Mouse (Mus musculus) cerebellum, adult 2 months (tissue): ENCODE data around the gene Gm10447. TPM values are rescaled to one million over a fixed set of nuclear protein-coding genes. Genes with fewer than 3 reads are reported as not detected.

ENCODE experiments used
- DNase-seq, 2 experiments: peaks; one replicate each; pipeline ENCODE4 v3.0.0; 2021
- H3K27ac ChIP-seq: fragments of 200-500 bp; 2 replicates; pipeline ENCODE4 v1.5.1; 2012; ENCODE audit warnings: low read length, control low read depth, inconsistent platforms; ENCODE audit not compliant: insufficient read depth
- H3K27me3 ChIP-seq: fragments of 200-500 bp; 2 replicates; pipeline ENCODE4 v1.6.1; 2012; ENCODE audit warnings: inconsistent platforms, mild to moderate bottlenecking, low read length, moderate library complexity; ENCODE audit not compliant: control insufficient read depth, insufficient read depth
- H3K4me1 ChIP-seq: fragments of 200-500 bp; 2 replicates; pipeline ENCODE4 v1.6.1; 2011; ENCODE audit warnings: low read length; ENCODE audit not compliant: control insufficient read depth, insufficient read depth
- H3K4me3 ChIP-seq: fragments of 200-500 bp; replicated peaks from 2 replicates; pipeline ENCODE3; 2011; ENCODE audit warnings: mild to moderate bottlenecking, low read depth, low read length, control low read depth; ENCODE audit not compliant: insufficient read depth
- CTCF ChIP-seq: fragments of 200-500 bp; IDR thresholded peaks from 2 replicates; pipeline ENCODE4 v1.5.1; 2011; ENCODE audit warnings: low read depth, mild to moderate bottlenecking, control low read depth, low read length, moderate library complexity, borderline replicate concordance; ENCODE audit not compliant: insufficient read depth
- POLR2A ChIP-seq: fragments of 200-500 bp; IDR thresholded peaks from 2 replicates; pipeline ENCODE4 v1.6.1; 2011; ENCODE audit warnings: low read length, control low read depth, borderline replicate concordance; ENCODE audit not compliant: insufficient read depth
- WGBS: fragments of 180-500 bp; shearing (Covaris S2); methylation state at CpG from one replicate; pipeline ENCODE4 v1.1.7; 2018; 5-methylcytosine and 5-hydroxymethylcytosine counted together
- polyA plus RNA-seq: library from polyadenylated mRNA; depleted of rRNA; stranded (reverse); fragments of >200 nt; gene quantifications from 2 replicates; pipeline ENCODE4 v1.2.3, GENCODE M21; 2012

The Gm10447 gene
- polyA plus RNA-seq, 1 experiment = not detected

DNA sequence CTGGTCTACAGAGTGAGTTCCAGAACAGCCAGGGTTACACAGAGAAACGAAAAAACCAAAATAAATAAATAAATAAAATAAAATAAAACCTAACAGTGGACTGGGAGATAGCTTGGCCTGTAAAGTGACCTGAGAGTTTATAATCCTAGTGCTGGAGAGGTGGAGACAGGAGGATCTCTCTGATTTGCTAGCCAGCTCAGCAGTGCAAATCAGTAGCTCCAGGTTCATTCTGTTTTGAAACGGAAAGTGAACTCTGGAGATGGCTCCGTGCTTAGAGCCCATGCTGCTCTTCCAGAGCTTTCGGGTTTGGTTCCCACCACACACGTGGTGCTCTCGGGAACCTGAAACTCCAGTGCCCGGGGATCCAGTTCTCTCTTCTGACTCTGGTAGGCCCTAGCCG lies 8.9 kb downstream of the Gm10447 start:
- DNase-seq = no peak
- H3K4me1 ChIP-seq = peaks cover 20% of the 10 kb centered on the region
- H3K27ac ChIP-seq = no peak overlapping the region
- 80% methylated on average over 8 of the region's 8 CpGs for WGBS
- H3K4me3 ChIP-seq = no peak overlapping the region
- TF ChIP-seq POLR2A = no peak
- no peak for TF ChIP-seq CTCF
- H3K27me3 ChIP-seq = no peaks in the 10 kb centered on the region

DNA sequence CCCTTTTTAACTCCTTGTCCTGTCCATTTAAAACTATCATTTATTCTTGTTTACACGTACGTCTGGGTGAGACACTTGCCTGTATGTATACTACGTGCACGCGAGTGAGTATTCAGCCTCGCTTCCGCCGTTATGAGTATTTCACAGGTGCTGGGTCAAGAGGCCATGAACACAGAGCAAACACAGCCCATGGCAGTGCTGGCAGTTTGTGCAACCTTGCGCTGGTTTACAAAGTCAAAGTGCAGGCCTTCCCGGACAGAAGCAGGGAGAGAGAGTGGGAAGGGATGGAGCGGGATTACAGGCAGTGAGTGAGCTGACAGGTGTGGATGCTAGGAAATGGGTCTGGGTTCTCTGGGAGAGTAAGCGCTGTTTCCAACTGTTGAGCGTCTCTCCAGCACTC lies 10.7 kb downstream of the Gm10447 start:
- no peak for TF ChIP-seq CTCF
- no peak for TF ChIP-seq POLR2A
- Histone ChIP-seq H3K27ac (no peak overlapping the region), H3K4me1 (peaks cover 12% of the 10 kb centered on the region; the same call in 1 of the 2 replicates), H3K4me3 (no peak overlapping the region), H3K27me3 (no peaks in the 10 kb centered on the region)
- no peak for DNase-seq
- WGBS = 95% methylated on average over 13 of the region's 13 CpGs

DNA sequence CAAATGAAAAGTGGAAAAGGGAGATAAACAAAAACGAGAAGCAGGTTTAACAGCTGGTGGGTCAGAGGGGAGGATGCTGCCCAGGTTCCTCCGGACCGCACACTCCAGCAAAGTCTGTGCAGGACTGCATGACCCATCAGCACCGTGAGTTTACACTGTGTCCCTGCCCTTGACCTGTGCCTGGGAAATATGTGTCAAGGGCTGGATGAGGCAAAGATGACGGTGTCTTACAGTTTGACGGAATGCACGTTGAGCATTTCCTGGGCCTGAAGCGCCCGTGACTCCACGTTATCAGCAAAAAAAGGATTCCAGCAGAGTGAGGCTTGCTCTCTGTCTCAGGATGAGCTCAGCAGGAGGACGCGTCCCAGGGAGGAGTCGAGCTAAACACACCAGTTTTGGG lies 11.3 kb downstream of the Gm10447 start:
- 86% methylated on average over 13 of the region's 13 CpGs for WGBS
- no peak for DNase-seq
- no peaks in the 10 kb centered on the region for H3K27me3 ChIP-seq

DNA sequence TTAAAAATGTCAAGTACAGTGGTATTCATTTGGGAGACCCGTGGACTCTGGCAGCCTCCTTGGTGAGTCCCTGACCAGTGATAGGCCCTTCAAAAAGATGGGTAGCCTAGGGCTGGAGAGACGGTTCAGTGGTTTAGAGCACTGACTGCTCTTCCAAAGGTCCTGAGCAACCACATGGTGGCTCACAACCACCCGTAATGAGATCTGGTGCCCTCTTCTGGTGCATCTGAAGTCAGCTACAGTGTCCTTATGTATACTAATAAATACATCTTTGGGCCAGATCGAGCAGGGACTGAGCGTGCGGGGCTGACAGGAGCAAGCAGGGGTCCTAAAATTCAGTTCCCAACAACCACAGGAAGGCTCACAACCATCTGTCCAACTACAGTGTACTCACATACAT lies 13.0 kb downstream of the Gm10447 start:
- Histone ChIP-seq H3K27ac (no peak overlapping the region), H3K4me1 (no peaks in the 10 kb centered on the region), H3K27me3 (no peaks in the 10 kb centered on the region), H3K4me3 (no peak overlapping the region)
- 11% methylated on average over 6 of the region's 6 CpGs for WGBS
- peak; percentile 49 to 52 for DNase-seq
- TF ChIP-seq POLR2A = no peak
- peak; percentile 61 for TF ChIP-seq CTCF

More for the DNA sequence above, 11.3 kb downstream of the Gm10447 start:
- H3K4me3 ChIP-seq = no peak overlapping the region
- H3K27ac ChIP-seq = no peak overlapping the region
- peaks cover 8% of the 10 kb centered on the region; the same call in 1 of the 2 replicates for H3K4me1 ChIP-seq
- no peak for TF ChIP-seq POLR2A
- TF ChIP-seq CTCF = no peak

DNA sequence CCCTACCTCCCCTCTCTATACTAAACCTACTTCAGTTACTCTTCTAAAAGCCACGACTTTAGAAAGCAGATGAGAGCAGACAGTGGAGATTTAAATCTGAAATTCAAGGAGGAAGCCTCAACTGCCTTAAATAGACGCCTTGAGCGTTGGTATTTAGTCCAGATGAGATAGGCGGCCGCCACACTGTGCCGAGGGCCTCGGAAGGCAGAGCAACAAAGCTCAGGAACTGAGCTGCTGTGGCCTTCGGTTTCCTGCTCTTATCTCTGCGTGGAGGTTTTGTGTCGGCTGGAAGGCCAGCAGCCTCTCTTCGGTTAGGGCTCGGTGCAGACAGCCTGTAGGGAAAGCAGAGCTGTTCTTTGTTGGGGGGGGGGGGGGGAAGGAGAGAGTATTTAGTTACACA lies 15.0 kb downstream of the Gm10447 start:
- H3K27ac ChIP-seq = no peak overlapping the region
- no peak for DNase-seq
- TF ChIP-seq POLR2A (no peak), CTCF (no peak)
- 55% methylated on average over 12 of the region's 12 CpGs for WGBS
- no peaks in the 10 kb centered on the region for H3K27me3 ChIP-seq
- no peak overlapping the region for H3K4me3 ChIP-seq
- no peaks in the 10 kb centered on the region for H3K4me1 ChIP-seq

DNA sequence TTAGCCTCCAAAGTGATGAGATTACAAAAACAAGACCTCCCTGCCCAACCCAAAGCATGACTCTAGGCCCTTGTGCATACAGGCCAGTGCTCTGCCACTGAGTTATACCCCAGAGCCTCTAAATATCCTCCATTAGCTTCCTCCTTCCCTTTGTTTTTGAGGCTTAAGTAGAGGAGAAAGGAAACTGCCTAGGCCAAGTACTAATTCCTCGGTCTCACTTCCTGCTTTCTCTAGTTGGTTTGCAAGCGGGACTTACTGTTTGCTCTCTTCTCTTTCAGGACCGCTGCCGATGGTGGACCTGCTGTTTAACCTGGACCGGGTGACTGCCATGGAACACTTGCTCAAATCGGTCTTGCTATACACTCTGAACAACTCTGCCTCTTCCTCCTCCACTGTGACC lies 20.6 kb downstream of the Gm10447 start:
- H3K4me1 ChIP-seq = no peaks in the 10 kb centered on the region
- no peaks in the 10 kb centered on the region for H3K27me3 ChIP-seq
- no peak overlapping the region for H3K4me3 ChIP-seq
- WGBS = 91% methylated on average over 6 of the region's 6 CpGs
- TF ChIP-seq POLR2A (no peak), CTCF (no peak)
- no peak for DNase-seq
- no peak overlapping the region for H3K27ac ChIP-seq

DNA sequence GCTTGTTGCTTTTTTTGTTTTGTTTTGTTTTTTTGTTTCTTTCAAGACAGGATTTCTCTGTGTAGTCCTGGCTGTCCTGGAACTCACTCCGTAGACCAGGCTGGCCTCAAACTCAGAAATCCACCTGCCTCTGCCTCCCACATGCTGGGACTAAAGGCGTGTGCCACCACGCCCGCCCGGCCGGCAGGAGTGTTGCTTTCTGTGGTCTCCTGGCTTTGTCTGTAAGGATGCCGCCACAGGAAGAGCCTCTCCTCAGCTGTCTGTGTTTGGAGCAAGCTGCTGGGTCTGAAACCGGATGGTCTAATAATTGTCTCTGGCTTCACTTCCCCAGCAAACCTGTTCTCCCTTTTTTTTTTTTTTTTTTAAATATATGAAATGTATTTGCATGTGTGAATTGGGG lies 21.4 kb downstream of the Gm10447 start:
- Histone ChIP-seq H3K4me1 (no peaks in the 10 kb centered on the region), H3K27ac (no peak overlapping the region), H3K27me3 (no peaks in the 10 kb centered on the region), H3K4me3 (no peak overlapping the region)
- TF ChIP-seq POLR2A (no peak), CTCF (no peak)
- WGBS = 85% methylated on average over 8 of the region's 8 CpGs
- no peak for DNase-seq

DNA sequence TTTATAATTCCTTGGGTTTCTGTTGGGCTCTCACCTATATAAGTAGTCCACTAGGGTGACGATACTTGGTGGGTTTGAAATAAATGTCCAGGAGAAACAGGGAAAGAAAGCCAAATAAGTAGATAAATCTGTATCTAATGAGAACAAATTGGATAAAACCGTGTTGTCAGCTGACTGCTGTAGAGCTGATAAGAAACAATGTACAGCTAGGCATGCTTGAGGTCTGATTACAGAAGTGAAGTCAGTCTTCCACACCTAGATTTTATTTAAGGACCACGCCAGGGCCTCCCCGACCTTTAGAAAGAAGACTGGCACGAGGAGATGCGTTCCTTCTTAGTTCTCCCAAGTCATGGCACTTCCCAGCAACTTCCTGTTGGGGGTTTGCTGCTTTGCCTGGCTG lies 23.9 kb downstream of the Gm10447 start:
- Histone ChIP-seq H3K4me3 (no peak overlapping the region), H3K27ac (no peak overlapping the region), H3K4me1 (peaks cover 4% of the 10 kb centered on the region; the same call in 1 of the 2 replicates), H3K27me3 (no peaks in the 10 kb centered on the region)
- no peak for DNase-seq
- 74% methylated on average over 6 of the region's 6 CpGs for WGBS
- TF ChIP-seq POLR2A (no peak), CTCF (no peak)

DNA sequence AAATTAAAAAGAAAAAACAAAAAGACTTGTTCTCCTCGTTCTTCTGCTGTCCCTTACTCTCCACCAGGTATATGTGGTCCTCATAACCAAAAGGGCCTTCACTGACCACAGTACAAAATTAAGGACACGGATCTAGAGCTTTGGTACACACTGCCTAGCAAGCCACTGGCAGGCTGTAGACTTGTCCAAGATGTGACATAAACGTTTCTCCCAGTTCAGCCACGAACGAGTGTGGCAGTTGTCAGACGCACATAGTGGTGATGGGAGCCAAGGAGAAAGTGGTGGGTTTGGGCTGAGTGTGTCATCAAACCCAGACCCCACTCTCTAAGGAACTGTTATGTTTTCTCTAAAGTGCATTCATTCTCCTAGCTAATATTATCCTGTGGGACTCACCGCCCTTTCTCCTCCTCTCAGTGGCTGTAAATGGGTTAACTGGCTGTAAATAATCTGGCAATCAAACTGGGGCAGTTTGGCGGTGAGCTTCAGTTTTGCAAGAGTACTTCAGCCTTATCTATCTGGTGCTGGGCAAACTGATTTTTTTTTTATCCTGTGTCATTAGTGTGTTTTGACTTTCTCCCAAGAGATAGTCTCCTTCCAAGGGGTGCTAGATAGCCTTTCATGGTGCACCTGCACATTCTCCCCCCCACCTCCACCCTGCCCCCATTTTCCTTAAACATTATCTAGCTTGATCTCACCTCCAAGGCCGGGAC lies 25.4 kb downstream of the Gm10447 start:
- Histone ChIP-seq H3K4me3 (peak overlapping the region; percentile 89), H3K27me3 (no peaks in the 10 kb centered on the region), H3K27ac (peak overlapping the region; percentile 76), H3K4me1 (peaks cover 4% of the 10 kb centered on the region; the same call in 1 of the 2 replicates)
- no peak for TF ChIP-seq CTCF
- peak; percentile 76; the same call in 1 of the 2 replicates for TF ChIP-seq POLR2A
- DNase-seq = no peak
- 9% methylated on average over 9 of the region's 9 CpGs for WGBS
